Mouse (Mus musculus) urinary bladder, adult 2 months (tissue): Measurements from ENCODE around the gene Fam229a. TPM values are rescaled to one million over a fixed set of nuclear protein-coding genes. Genes with fewer than 3 reads are reported as not detected.
"Not testable (repeated sequence)": the region's sequence is repeated elsewhere in the genome, so short reads cannot be mapped to it uniquely, and the experiment has no call there.

Source experiments
- DNase-seq: peaks from one replicate; pipeline ENCODE4 v3.0.0; 2022; ENCODE audit warnings: low spot score
- polyA plus RNA-seq: library from polyadenylated mRNA; depleted of rRNA; stranded (reverse); fragments of >200 nt; gene quantifications from 2 replicates; pipeline ENCODE4 v1.2.3, GENCODE M21; 2012; rRNA removed

Gene Fam229a
- polyA plus RNA-seq, 1 experiment, result 0.73 TPM

- DNase-seq, result no peak
Observed at GRCm38 (mm10) chr4:129518519-129518918, 27.5 kb downstream of the Fam229a start.

GRCm38 (mm10) chr4:129525338-129525737 lies 34.3 kb downstream of the Fam229a start:
- no peak for DNase-seq

- DNase-seq, result no peak
Observed at GRCm38 (mm10) chr4:129525889-129526288, 34.9 kb downstream of the Fam229a start.

GRCm38 (mm10) chr4:129528901-129529300 lies 37.9 kb downstream of the Fam229a start:
- not testable (repeated sequence) for DNase-seq

- DNase-seq, result no peak
Observed at GRCm38 (mm10) chr4:129540012-129540411, 49.0 kb downstream of the Fam229a start.

Other genes starting within 250 kb of the Fam229a start
- gene C77080, start 229.8 kb upstream of the Fam229a start, polyA plus RNA-seq, result 29.7 and 32.1 TPM in 2 replicates
- gene Sync, start 203.6 kb upstream of the Fam229a start, polyA plus RNA-seq, result 3.1 and 4.0 TPM in 2 replicates
- gene Rbbp4, start 155.8 kb upstream of the Fam229a start, polyA plus RNA-seq, result 65.1 and 72.2 TPM in 2 replicates
- 45.4 and 52.6 TPM in 2 replicates for gene Zbtb8os, start 155.5 kb upstream of the Fam229a start, polyA plus RNA-seq
- gene Zbtb8a, start 113.1 kb upstream of the Fam229a start, polyA plus RNA-seq, result 18.7 and 21.0 TPM in 2 replicates
- gene Zbtb8b, start 50.3 kb upstream of the Fam229a start, polyA plus RNA-seq, result 1.8 and 3.0 TPM in 2 replicates
- gene Bsdc1, start 29.6 kb upstream of the Fam229a start, polyA plus RNA-seq, result 15.0 and 27.5 TPM in 2 replicates
- gene Tssk3, start 168 bp upstream of the Fam229a start, polyA plus RNA-seq, result 0.15 TPM in 1 of 2 replicates, not detected in the other
- 151 and 161 TPM in 2 replicates for gene Marcksl1, start 22.4 kb downstream of the Fam229a start, polyA plus RNA-seq
- 101 and 112 TPM in 2 replicates for gene Hdac1, start 51.5 kb downstream of the Fam229a start, polyA plus RNA-seq
- gene Lck, start 82.5 kb downstream of the Fam229a start, polyA plus RNA-seq, result 2.9 and 3.7 TPM in 2 replicates
- gene Fam167b, start 87.4 kb downstream of the Fam229a start, polyA plus RNA-seq, result 4.0 and 4.7 TPM in 2 replicates
- gene Eif3i, start 109.5 kb downstream of the Fam229a start, polyA plus RNA-seq, result 246 and 264 TPM in 2 replicates
- gene Tmem234, start 109.5 kb downstream of the Fam229a start, polyA plus RNA-seq, result 159 and 183 TPM in 2 replicates
- gene Dcdc2b, start 123.1 kb downstream of the Fam229a start, polyA plus RNA-seq, result 5.6 and 7.6 TPM in 2 replicates
- 29.4 and 32.6 TPM in 2 replicates for gene Iqcc, start 127.9 kb downstream of the Fam229a start, polyA plus RNA-seq
- 48.4 and 49.4 TPM in 2 replicates for gene Ccdc28b, start 132.8 kb downstream of the Fam229a start, polyA plus RNA-seq
- gene Txlna, start 149.9 kb downstream of the Fam229a start, polyA plus RNA-seq, result 29.9 and 30.0 TPM in 2 replicates
- 35.8 and 37.8 TPM in 2 replicates for gene Kpna6, start 181.6 kb downstream of the Fam229a start, polyA plus RNA-seq
- gene Tmem39b, start 205.6 kb downstream of the Fam229a start, polyA plus RNA-seq, result 16.6 and 19.9 TPM in 2 replicates